Mouse (Mus musculus): ENCODE results near the gene Llgl2. TPM values are rescaled to one million over a fixed set of nuclear protein-coding genes. Genes with fewer than 3 reads are reported as not detected.

Llgl2 gene
- polyA plus RNA-seq, 1 experiment from 2014 or later, result 4.4 TPM

GRCm38 (mm10) chr11:115827624-115828023, 3.8 kb downstream of the Llgl2 start:
- H3K4me2 ChIP-seq (replicated peaks), result no peak overlapping the region
- H3K36me3 ChIP-seq, result peaks cover 2% of the 10 kb centered on the region; the same call in 1 of the 2 replicates
- peaks cover 99% of the 10 kb centered on the region for H3K27me3 ChIP-seq
- no peak overlapping the region for H3K27ac ChIP-seq (replicated peaks)
- no peak overlapping the region for H3K4me3 ChIP-seq
- H3K9ac ChIP-seq (replicated peaks), result no peak overlapping the region
- peaks cover 23% of the 10 kb centered on the region for H3K4me1 ChIP-seq
- H3K9me3 ChIP-seq, result no peaks in the 10 kb centered on the region
- no peak for ATAC-seq (ENCODE audit: low FRiP score, low read depth)
- WGBS, result 84% methylated on average over 6 of the region's 6 CpGs

GRCm38 (mm10) chr11:115829036-115829435, 5.2 kb downstream of the Llgl2 start:
- no peaks in the 10 kb centered on the region for H3K36me3 ChIP-seq
- no peak overlapping the region for H3K27ac ChIP-seq (replicated peaks)
- no peak overlapping the region for H3K9ac ChIP-seq (replicated peaks)
- H3K9me3 ChIP-seq, result no peaks in the 10 kb centered on the region
- no peak for ATAC-seq (ENCODE audit: low FRiP score, low read depth)
- H3K4me3 ChIP-seq, result no peak overlapping the region
- peaks cover 89% of the 10 kb centered on the region for H3K27me3 ChIP-seq
- H3K4me1 ChIP-seq, result peaks cover 20% of the 10 kb centered on the region
- H3K4me2 ChIP-seq (replicated peaks), result no peak overlapping the region
- WGBS, result 66% methylated on average over 4 of the region's 4 CpGs

GRCm38 (mm10) chr11:115830550-115831325, 6.9 kb downstream of the Llgl2 start:
- H3K36me3 ChIP-seq, result no peaks in the 10 kb centered on the region
- H3K9me3 ChIP-seq, result no peaks in the 10 kb centered on the region
- H3K4me1 ChIP-seq, result peaks cover 12% of the 10 kb centered on the region; the same call in 1 of the 2 replicates
- no peak for ATAC-seq (ENCODE audit: low FRiP score, low read depth)
- no peak overlapping the region for H3K4me2 ChIP-seq (replicated peaks)
- no peak overlapping the region for H3K27ac ChIP-seq (replicated peaks)
- 22% methylated on average over 25 of the region's 25 CpGs for WGBS
- H3K4me3 ChIP-seq, result no peak overlapping the region
- no peak overlapping the region for H3K9ac ChIP-seq (replicated peaks)
- H3K27me3 ChIP-seq, result peaks cover 85% of the 10 kb centered on the region

- ATAC-seq (ENCODE audit: low FRiP score, low read depth), result no peak
- Histone ChIP-seq H3K9ac (replicated peaks) (no peak overlapping the region), H3K9me3 (no peaks in the 10 kb centered on the region), H3K4me2 (replicated peaks) (no peak overlapping the region), H3K27me3 (peaks cover 82% of the 10 kb centered on the region), H3K27ac (replicated peaks) (no peak overlapping the region), H3K4me1 (peaks cover 12% of the 10 kb centered on the region; the same call in 1 of the 2 replicates), H3K4me3 (no peak overlapping the region), H3K36me3 (no peaks in the 10 kb centered on the region)
- WGBS, result 48% methylated on average over 3 of the region's 3 CpGs
Observed at GRCm38 (mm10) chr11:115831518-115831917, 7.7 kb downstream of the Llgl2 start.

- H3K27ac ChIP-seq (replicated peaks), result no peak overlapping the region
- no peak for ATAC-seq (ENCODE audit: low FRiP score, low read depth)
- no peaks in the 10 kb centered on the region for H3K9me3 ChIP-seq
- H3K36me3 ChIP-seq, result no peaks in the 10 kb centered on the region
- H3K4me1 ChIP-seq, result peaks cover 17% of the 10 kb centered on the region; the same call in 1 of the 2 replicates
- H3K4me2 ChIP-seq (replicated peaks), result no peak overlapping the region
- H3K4me3 ChIP-seq, result no peak overlapping the region
- no peak overlapping the region for H3K9ac ChIP-seq (replicated peaks)
- WGBS, result 63% methylated on average over 6 of the region's 6 CpGs
- H3K27me3 ChIP-seq, result peaks cover 77% of the 10 kb centered on the region
Observed at GRCm38 (mm10) chr11:115832064-115832463, 8.2 kb downstream of the Llgl2 start.

GRCm38 (mm10) chr11:115832523-115832922, 8.7 kb downstream of the Llgl2 start:
- no peaks in the 10 kb centered on the region for H3K36me3 ChIP-seq
- peaks cover 17% of the 10 kb centered on the region; the same call in 1 of the 2 replicates for H3K4me1 ChIP-seq
- no peak for ATAC-seq (ENCODE audit: low FRiP score, low read depth)
- no peak overlapping the region for H3K9ac ChIP-seq (replicated peaks)
- no peak overlapping the region for H3K4me2 ChIP-seq (replicated peaks)
- peaks cover 72% of the 10 kb centered on the region for H3K27me3 ChIP-seq
- H3K4me3 ChIP-seq, result no peak overlapping the region
- no peak overlapping the region for H3K27ac ChIP-seq (replicated peaks)
- no peaks in the 10 kb centered on the region for H3K9me3 ChIP-seq
- 15% methylated on average over 8 of the region's 8 CpGs for WGBS

- Histone ChIP-seq H3K9me3 (no peaks in the 10 kb centered on the region), H3K36me3 (no peaks in the 10 kb centered on the region), H3K27ac (replicated peaks) (no peak overlapping the region), H3K4me3 (no peak overlapping the region), H3K4me1 (peaks cover 17% of the 10 kb centered on the region; the same call in 1 of the 2 replicates), H3K4me2 (replicated peaks) (no peak overlapping the region), H3K27me3 (peaks cover 71% of the 10 kb centered on the region), H3K9ac (replicated peaks) (no peak overlapping the region)
- ATAC-seq (ENCODE audit: low FRiP score, low read depth), result no peak
- 22% methylated on average over 8 of the region's 8 CpGs for WGBS
Observed at GRCm38 (mm10) chr11:115833021-115833513, 9.2 kb downstream of the Llgl2 start.

- 76% methylated on average over 6 of the region's 6 CpGs for WGBS
- Histone ChIP-seq H3K36me3 (no peaks in the 10 kb centered on the region), H3K27ac (replicated peaks) (no peak overlapping the region), H3K27me3 (peaks cover 61% of the 10 kb centered on the region), H3K9me3 (no peaks in the 10 kb centered on the region), H3K4me2 (replicated peaks) (no peak overlapping the region), H3K9ac (replicated peaks) (no peak overlapping the region), H3K4me3 (no peak overlapping the region), H3K4me1 (peaks cover 17% of the 10 kb centered on the region; the same call in 1 of the 2 replicates)
- ATAC-seq (ENCODE audit: low FRiP score, low read depth), result no peak
Observed at GRCm38 (mm10) chr11:115834033-115834432, 10.2 kb downstream of the Llgl2 start.

- no peaks in the 10 kb centered on the region for H3K9me3 ChIP-seq
- H3K4me3 ChIP-seq, result no peak overlapping the region
- no peak overlapping the region for H3K27ac ChIP-seq (replicated peaks)
- H3K27me3 ChIP-seq, result peaks cover 33% of the 10 kb centered on the region
- H3K4me2 ChIP-seq (replicated peaks), result no peak overlapping the region
- no peak overlapping the region for H3K9ac ChIP-seq (replicated peaks)
- peaks cover 16% of the 10 kb centered on the region; the same call in 1 of the 2 replicates for H3K4me1 ChIP-seq
- no peaks in the 10 kb centered on the region for H3K36me3 ChIP-seq
- no peak for ATAC-seq (ENCODE audit: low FRiP score, low read depth)
- WGBS, result 36% methylated on average over 11 of the region's 11 CpGs
Observed at GRCm38 (mm10) chr11:115836656-115837395, 13.0 kb downstream of the Llgl2 start.

GRCm38 (mm10) chr11:115837606-115838345, 13.9 kb downstream of the Llgl2 start:
- WGBS, result 92% methylated on average over 22 of the region's 22 CpGs
- H3K27me3 ChIP-seq, result peaks cover 24% of the 10 kb centered on the region
- H3K4me3 ChIP-seq, result no peak overlapping the region
- no peak overlapping the region for H3K9ac ChIP-seq (replicated peaks)
- no peaks in the 10 kb centered on the region for H3K9me3 ChIP-seq
- no peak overlapping the region for H3K4me2 ChIP-seq (replicated peaks)
- no peak overlapping the region for H3K27ac ChIP-seq (replicated peaks)
- ATAC-seq (ENCODE audit: low FRiP score, low read depth), result no peak
- H3K4me1 ChIP-seq, result peaks cover 12% of the 10 kb centered on the region; the same call in 1 of the 2 replicates
- no peaks in the 10 kb centered on the region for H3K36me3 ChIP-seq

GRCm38 (mm10) chr11:115838895-115839311, 15.1 kb downstream of the Llgl2 start:
- no peak for ATAC-seq (ENCODE audit: low FRiP score, low read depth)
- H3K4me1 ChIP-seq, result peaks cover 8% of the 10 kb centered on the region; the same call in 1 of the 2 replicates

More at GRCm38 (mm10) chr11:115838895-115839311, 15.1 kb downstream of the Llgl2 start:
- no peak overlapping the region for H3K9ac ChIP-seq (replicated peaks)
- no peaks in the 10 kb centered on the region for H3K9me3 ChIP-seq
- H3K27ac ChIP-seq (replicated peaks), result no peak overlapping the region
- no peak overlapping the region for H3K4me2 ChIP-seq (replicated peaks)
- WGBS, result 42% methylated on average over 4 of the region's 4 CpGs
- H3K36me3 ChIP-seq, result no peaks in the 10 kb centered on the region
- peaks cover 22% of the 10 kb centered on the region; the same call in 1 of the 2 replicates for H3K27me3 ChIP-seq
- H3K4me3 ChIP-seq, result no peak overlapping the region

Measured in midbrain, embryonic 12.5 days (tissue).